Comparison of ENCODE assay signal across 16 mouse cellular contexts in genomic region chr8:23351367-23351930, GRCm38 (mm10).
"Had no signal": no experiment of that assay in that cellular context is flagged by ENCODE, and none has a peak within 500 bp of the region (broad histone marks: within the 10 kb centered on the region; RNA-seq: fewer than 3 reads in every experiment).

No protein-coding gene starts in this region.

- H3K4me3 ChIP-seq: left cerebral cortex, adult 2 months; limb, embryonic 12.5 days; limb, embryonic 15.5 days; megakaryocyte, embryonic 14.5 days; midbrain, embryonic 10.5 days; midbrain, embryonic 13.5 days had no signal

- H3K36me3 ChIP-seq: limb, embryonic 12.5 days; limb, embryonic 15.5 days; midbrain, embryonic 10.5 days; midbrain, embryonic 13.5 days had no signal

- H3K9me3 ChIP-seq: limb, embryonic 12.5 days; limb, embryonic 15.5 days; megakaryocyte, embryonic 14.5 days; midbrain, embryonic 10.5 days; midbrain, embryonic 13.5 days had no signal

- ATAC-seq: intestine, postnatal 0 days; liver, postnatal 0 days; midbrain, embryonic 13.5 days had no signal

- H3K4me1 ChIP-seq: limb, embryonic 12.5 days; limb, embryonic 15.5 days; megakaryocyte, embryonic 14.5 days; midbrain, embryonic 13.5 days had no signal

- H3K4me2 ChIP-seq: limb, embryonic 12.5 days; limb, embryonic 15.5 days; liver, embryonic 11.5 days; midbrain, embryonic 13.5 days had no signal

- H3K27ac ChIP-seq: left cerebral cortex, adult 2 months; limb, embryonic 12.5 days; limb, embryonic 15.5 days; liver, embryonic 14.5 days; midbrain, embryonic 10.5 days; midbrain, embryonic 13.5 days had no signal

- H3K27me3 ChIP-seq: limb, embryonic 12.5 days; limb, embryonic 15.5 days; megakaryocyte, embryonic 14.5 days; midbrain, embryonic 13.5 days had no signal

- H3K9ac ChIP-seq: limb, embryonic 12.5 days; limb, embryonic 15.5 days; liver, embryonic 14.5 days; liver, postnatal 0 days; midbrain, embryonic 13.5 days had no signal

- DNase-seq: kidney, adult 8-10 months; kidney, postnatal 36 days; layer of hippocampus, postnatal 36 days; liver, postnatal 0 days; lung, postnatal 36 days; thymus, adult 18-20 months; thymus, postnatal 36 days had no signal
